Mouse (Mus musculus) heart, embryonic 15.5 days (tissue): ENCODE data around the gene Lamb3. TPM values are rescaled to one million over a fixed set of nuclear protein-coding genes. Genes with fewer than 3 reads are reported as not detected.
"Not testable (repeated sequence)": the region's sequence is repeated elsewhere in the genome, so short reads cannot be mapped to it uniquely, and the experiment has no call there.

Experiments used
- ATAC-seq: fragments of 200-750 bp; cut with Nextera tagmentation; replicated peaks from 2 replicates; pipeline ENCODE4 v1.8.0; 2017; ENCODE audit warnings: low read depth, moderate TSS enrichment; ENCODE audit not compliant: insufficient number of reproducible peaks, insufficient read depth, low FRiP score
- H3K27ac ChIP-seq: fragments of 300-500 bp; sonication (generic); 2 replicates; pipeline ENCODE4 v1.5.1; 2015; ENCODE audit warnings: mild to moderate bottlenecking, inconsistent platforms
- H3K27me3 ChIP-seq: fragments of 300-500 bp; sonication (generic); 2 replicates; pipeline ENCODE4 v1.6.1; 2015; ENCODE audit warnings: inconsistent platforms
- H3K36me3 ChIP-seq: fragments of 300-500 bp; sonication (generic); 2 replicates; pipeline ENCODE4 v1.6.1; 2015; ENCODE audit warnings: mild to moderate bottlenecking, inconsistent platforms
- H3K4me1 ChIP-seq: fragments of 300-500 bp; sonication (generic); replicated peaks from 2 replicates; pipeline ENCODE4 v1.6.1; 2015; ENCODE audit warnings: inconsistent platforms
- H3K4me2 ChIP-seq: fragments of 300-500 bp; sonication (generic); 2 replicates; pipeline ENCODE4 v1.6.1; 2015; ENCODE audit warnings: inconsistent platforms, mild to moderate bottlenecking, moderate library complexity
- H3K4me3 ChIP-seq: fragments of 300-500 bp; sonication (generic); 2 replicates; pipeline ENCODE4 v1.5.1; 2015; ENCODE audit warnings: mild to moderate bottlenecking, inconsistent platforms
- H3K9ac ChIP-seq: fragments of 300-500 bp; sonication (generic); 2 replicates; pipeline ENCODE4 v1.6.1; 2015; ENCODE audit warnings: mild to moderate bottlenecking, inconsistent platforms
- H3K9me3 ChIP-seq: fragments of 300-500 bp; sonication (generic); replicated peaks from 2 replicates; pipeline ENCODE4 v1.6.1; 2016; ENCODE audit warnings: inconsistent platforms
- WGBS: fragments of 180-500 bp; shearing (Covaris S2); methylation state at CpG from one replicate; pipeline ENCODE4 v1.1.7; 2015; ENCODE audit warnings: mixed read lengths; 5-methylcytosine and 5-hydroxymethylcytosine counted together
- polyA plus RNA-seq: library from polyadenylated mRNA; unstranded; fragments of >200 nt; fragmentation: Nextera tagmentation; extraction: Ambion mirVana; gene quantifications from 2 replicates; pipeline ENCODE4 v1.2.1, GENCODE M21; 2015

Lamb3 gene
- polyA plus RNA-seq, 1 experiment from 2014 or later, result 4.7 TPM

GRCm38 (mm10) chr1:193265734-193266133 lies 58.2 kb downstream of the Lamb3 start:
- Histone ChIP-seq H3K27me3 (no peaks in the 10 kb centered on the region), H3K9me3 (no peaks in the 10 kb centered on the region), H3K36me3 (no peaks in the 10 kb centered on the region), H3K4me2 (no peak overlapping the region), H3K27ac (no peak overlapping the region), H3K4me3 (no peak overlapping the region), H3K4me1 (peaks cover 22% of the 10 kb centered on the region), H3K9ac (no peak overlapping the region)
- ATAC-seq, result no peak

GRCm38 (mm10) chr1:193270965-193271763 lies 63.7 kb downstream of the Lamb3 start:
- Histone ChIP-seq H3K4me3 (peak overlapping the region; percentile 67), H3K36me3 (no peaks in the 10 kb centered on the region), H3K4me2 (peak overlapping the region; percentile 73), H3K9ac (peak overlapping the region; percentile 87), H3K9me3 (no peaks in the 10 kb centered on the region), H3K27ac (peak overlapping the region; percentile 98), H3K27me3 (no peaks in the 10 kb centered on the region), H3K4me1 (peaks cover 16% of the 10 kb centered on the region)
- no peak for ATAC-seq
- 39% methylated on average over 6 of the region's 6 CpGs for WGBS

- Histone ChIP-seq H3K4me3 (peak overlapping the region; percentile 67), H3K27ac (peak overlapping the region; percentile 98), H3K9me3 (no peaks in the 10 kb centered on the region), H3K27me3 (no peaks in the 10 kb centered on the region), H3K4me2 (peak overlapping the region; percentile 73), H3K9ac (peak overlapping the region; percentile 87), H3K4me1 (peaks cover 16% of the 10 kb centered on the region), H3K36me3 (no peaks in the 10 kb centered on the region)
- peak; percentile 53 for ATAC-seq
- 11% methylated on average over 24 of the region's 24 CpGs for WGBS
These were observed 64.8 kb downstream of the Lamb3 start for GRCm38 (mm10) chr1:193272137-193272915.

DNA sequence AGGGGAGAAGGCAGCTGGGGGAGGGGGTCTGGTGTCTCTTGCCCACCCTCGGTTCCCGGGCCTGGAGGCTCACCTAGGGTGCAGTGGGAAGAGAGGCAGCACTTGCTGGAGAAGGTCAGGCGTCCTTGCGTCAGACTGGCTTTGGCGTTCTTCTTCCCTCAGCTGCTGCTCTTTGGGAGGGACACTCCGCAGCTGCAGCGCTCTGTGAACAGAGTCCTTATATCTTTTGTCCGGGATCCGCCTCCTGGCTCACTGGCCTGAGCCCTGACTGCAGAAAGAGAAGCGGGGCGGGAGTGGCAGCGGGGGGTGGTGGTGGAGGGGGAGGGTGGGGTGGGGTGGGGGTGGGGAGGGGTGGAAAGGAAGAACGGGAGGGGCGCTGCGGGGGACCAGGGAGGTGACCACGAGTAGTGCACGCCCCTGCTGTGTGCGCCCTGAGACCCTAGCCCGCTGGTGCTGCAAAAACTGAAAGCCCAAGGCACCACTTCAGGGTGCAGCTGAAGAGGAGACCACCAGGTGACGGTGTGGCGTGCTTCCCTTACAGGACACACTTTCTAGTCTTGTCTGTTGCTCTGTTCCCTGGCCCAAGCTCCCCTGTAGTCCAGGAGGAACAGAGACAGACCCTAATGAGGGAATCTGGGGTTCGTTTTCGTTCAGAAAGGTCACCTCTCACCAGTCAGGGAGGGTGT lies 65.6 kb downstream of the Lamb3 start, which contains the start of gene G0s2:
Gene G0s2, minus strand, starts transcription at position 302 of the 686 bp plus-strand sequence.
- peak within 1 kb of the TSS; percentile 73 for H3K4me2 ChIP-seq
- peak within 1 kb of the TSS; percentile 87 for H3K9ac ChIP-seq
- peak; percentile 91 for ATAC-seq
- H3K4me1 ChIP-seq, result peaks cover 16% of the 10 kb centered on the region
- H3K27me3 ChIP-seq, result no peaks in the 10 kb centered on the region
- peak within 1 kb of the TSS; percentile 98 for H3K27ac ChIP-seq
- H3K36me3 ChIP-seq, result no peaks in the 10 kb centered on the region
- H3K9me3 ChIP-seq, result no peaks in the 10 kb centered on the region
- WGBS, result under 1% methylated on average over 22 of the region's 23 CpGs
- H3K4me3 ChIP-seq, result peak within 1 kb of the TSS; percentile 67

- peaks cover 22% of the 10 kb centered on the region for H3K4me1 ChIP-seq
- H3K9ac ChIP-seq, result no peak overlapping the region
- no peaks in the 10 kb centered on the region for H3K36me3 ChIP-seq
- 79% methylated on average over 8 of the region's 8 CpGs for WGBS
- no peak overlapping the region for H3K27ac ChIP-seq
- no peak overlapping the region for H3K4me2 ChIP-seq
- H3K9me3 ChIP-seq, result no peaks in the 10 kb centered on the region
- no peak overlapping the region for H3K4me3 ChIP-seq
- no peak for ATAC-seq
- no peaks in the 10 kb centered on the region for H3K27me3 ChIP-seq
These were observed 67.0 kb downstream of the Lamb3 start for GRCm38 (mm10) chr1:193274407-193275071.

- Histone ChIP-seq H3K36me3 (no peaks in the 10 kb centered on the region), H3K4me1 (peaks cover 7% of the 10 kb centered on the region; the same call in 1 of the 2 replicates), H3K4me3 (no peak overlapping the region), H3K9ac (no peak overlapping the region), H3K27ac (no peak overlapping the region), H3K27me3 (no peaks in the 10 kb centered on the region), H3K9me3 (no peaks in the 10 kb centered on the region), H3K4me2 (no peak overlapping the region)
- ATAC-seq, result no peak
- 40% methylated on average over 6 of the region's 6 CpGs for WGBS
These were observed 71.0 kb downstream of the Lamb3 start for GRCm38 (mm10) chr1:193278414-193279045.

- ATAC-seq, result no peak
- H3K9ac ChIP-seq, result no peak overlapping the region
- no peak overlapping the region for H3K4me2 ChIP-seq
- H3K27me3 ChIP-seq, result no peaks in the 10 kb centered on the region
- no peak overlapping the region for H3K27ac ChIP-seq
- WGBS, result 70% methylated on average over 4 of the region's 4 CpGs
- peaks cover 7% of the 10 kb centered on the region; the same call in 1 of the 2 replicates for H3K4me1 ChIP-seq
- H3K9me3 ChIP-seq, result no peaks in the 10 kb centered on the region
- no peak overlapping the region for H3K4me3 ChIP-seq
- no peaks in the 10 kb centered on the region for H3K36me3 ChIP-seq
These were observed 72.0 kb downstream of the Lamb3 start for GRCm38 (mm10) chr1:193279492-193279891.

DNA sequence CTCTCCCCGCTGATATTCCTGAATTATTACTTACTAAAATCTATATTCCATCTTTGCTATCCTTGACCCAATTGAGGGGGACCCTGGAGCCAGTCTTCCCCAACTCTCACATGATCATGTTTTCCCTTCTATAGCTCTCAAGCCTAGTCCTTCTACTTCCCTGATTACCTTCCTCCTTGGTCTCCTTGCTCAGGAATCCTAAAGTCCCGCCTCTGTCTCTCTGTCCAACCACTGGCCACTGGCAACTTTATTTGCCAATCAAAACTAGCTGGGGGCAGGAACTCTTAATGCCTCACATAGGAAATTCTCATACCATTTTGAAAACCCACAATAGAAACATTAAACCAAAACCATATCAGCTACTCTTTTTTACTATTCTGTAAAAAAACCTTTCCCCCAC lies 73.8 kb downstream of the Lamb3 start:
- Histone ChIP-seq H3K4me3 (no peak overlapping the region), H3K27ac (no peak overlapping the region), H3K9ac (no peak overlapping the region), H3K27me3 (no peaks in the 10 kb centered on the region), H3K36me3 (no peaks in the 10 kb centered on the region), H3K4me2 (no peak overlapping the region), H3K9me3 (no peaks in the 10 kb centered on the region), H3K4me1 (peaks cover 7% of the 10 kb centered on the region; the same call in 1 of the 2 replicates)
- ATAC-seq, result no peak
- 89% methylated on average over 2 of the region's 2 CpGs for WGBS

DNA sequence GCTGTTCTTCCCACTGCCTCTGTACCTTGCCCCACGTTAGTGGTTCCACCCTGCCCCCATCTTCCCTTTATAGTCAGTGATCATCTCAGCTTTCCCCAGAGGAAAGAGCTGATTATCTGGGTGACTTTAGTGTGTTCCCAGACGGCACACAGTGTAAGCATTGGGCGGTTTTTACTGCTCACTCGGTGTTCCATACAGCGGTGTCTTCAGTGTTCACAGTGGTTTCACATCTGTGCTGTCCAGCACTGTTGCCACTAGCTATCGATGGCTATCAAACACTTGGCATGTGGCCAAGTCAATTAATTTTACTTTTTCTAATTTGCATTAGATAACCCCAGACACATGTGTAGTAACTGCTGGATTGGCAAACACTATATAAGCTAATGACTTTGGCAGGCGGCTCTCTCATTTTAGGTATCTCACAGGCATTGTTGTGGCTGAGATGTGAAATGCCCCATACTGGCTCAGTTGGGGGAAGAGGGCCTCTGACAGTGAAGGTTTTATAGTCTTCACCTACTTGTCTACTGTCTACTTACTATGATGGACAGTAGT lies 76.8 kb downstream of the Lamb3 start:
- no peak overlapping the region for H3K4me2 ChIP-seq
- ATAC-seq, result 0 out of 2 replicates have a peak, but pooled peaks have one; percentile 14
- no peak overlapping the region for H3K27ac ChIP-seq
- no peaks in the 10 kb centered on the region for H3K4me1 ChIP-seq
- H3K36me3 ChIP-seq, result no peaks in the 10 kb centered on the region
- no peak overlapping the region for H3K4me3 ChIP-seq
- no peak overlapping the region for H3K9ac ChIP-seq
- H3K9me3 ChIP-seq, result no peaks in the 10 kb centered on the region
- no peaks in the 10 kb centered on the region for H3K27me3 ChIP-seq
- 77% methylated on average over 7 of the region's 7 CpGs for WGBS

GRCm38 (mm10) chr1:193285766-193286325 lies 78.3 kb downstream of the Lamb3 start:
- H3K9ac ChIP-seq, H3K4me2 ChIP-seq, H3K4me1 ChIP-seq, H3K27me3 ChIP-seq, H3K36me3 ChIP-seq, H3K4me3 ChIP-seq, ATAC-seq, H3K9me3 ChIP-seq: not testable (repeated sequence)
- 85% methylated on average over 3 of the region's 3 CpGs for WGBS
- peak overlapping the region; percentile 11; the same call in 1 of the 2 replicates for H3K27ac ChIP-seq
